Mouse (Mus musculus): ENCODE data around the gene Pacs1. TPM values are rescaled to one million over a fixed set of nuclear protein-coding genes. Genes with fewer than 3 reads are reported as not detected.
"Not testable (repeated sequence)": the region's sequence is repeated elsewhere in the genome, so short reads cannot be mapped to it uniquely, and the experiment has no call there.

Pacs1 gene
- polyA plus RNA-seq, 1 experiment from 2014 or later: 13.5 TPM

GRCm38 (mm10) chr19:5272326-5272795, 558 bp downstream of the Pacs1 start:
- peaks cover 20% of the 10 kb centered on the region for H3K4me1 ChIP-seq (ENCODE audit: control insufficient read depth, insufficient read depth, low read length)
- ATAC-seq (ENCODE audit: insufficient read depth, low FRiP score): peak; percentile 42

DNA sequence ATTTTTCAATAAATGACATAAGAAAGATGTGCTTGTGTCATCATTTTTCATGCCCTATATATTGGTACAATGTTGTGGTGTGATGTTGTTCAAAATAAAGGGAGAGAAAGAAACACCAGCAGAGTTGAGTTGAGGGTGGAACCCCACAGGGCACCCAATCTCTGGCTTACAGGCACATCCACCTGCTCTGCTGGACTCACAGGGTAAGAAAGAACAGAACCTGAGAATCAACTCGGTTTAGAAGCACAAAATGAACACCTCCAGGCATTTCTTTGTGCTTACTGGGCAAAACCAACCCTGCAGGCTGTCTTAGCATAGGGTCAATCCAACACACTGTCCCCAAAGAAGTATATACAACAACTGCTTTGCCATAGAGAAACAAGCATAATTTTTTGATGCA, 1.5 kb downstream of the Pacs1 start:
- Histone ChIP-seq H3K9ac (ENCODE audit: low read length) (no peak overlapping the region), H3K27me3 (ENCODE audit: control insufficient read depth, insufficient read depth, low read length) (no peaks in the 10 kb centered on the region), H3K36me3 (ENCODE audit: control insufficient read depth, insufficient read depth, low read length) (peaks cover 13% of the 10 kb centered on the region), H3K4me2 (ENCODE audit: low read depth, low read length) (peak overlapping the region; percentile 92), H3K27ac (ENCODE audit: low read length) (no peak overlapping the region), H3K4me3 (replicated peaks; ENCODE audit: low read length) (peak overlapping the region; percentile 89), H3K9me3 (replicated peaks; ENCODE audit: control insufficient read depth, low read length) (no peaks in the 10 kb centered on the region), H3K4me1 (ENCODE audit: control insufficient read depth, insufficient read depth, low read length) (peaks cover 20% of the 10 kb centered on the region)
- WGBS: 62% methylated on average over 1 of the region's 1 CpGs
- no peak for ATAC-seq (ENCODE audit: insufficient read depth, low FRiP score)

More at GRCm38 (mm10) chr19:5272326-5272795, 558 bp downstream of the Pacs1 start:
- H3K9ac ChIP-seq (ENCODE audit: low read length): peak overlapping the region; percentile 88
- under 1% methylated on average over 30 of the region's 30 CpGs for WGBS
- H3K27ac ChIP-seq (ENCODE audit: low read length): peak overlapping the region; percentile 89
- no peaks in the 10 kb centered on the region for H3K9me3 ChIP-seq (replicated peaks; ENCODE audit: control insufficient read depth, low read length)
- peak overlapping the region; percentile 92 for H3K4me2 ChIP-seq (ENCODE audit: low read depth, low read length)
- H3K36me3 ChIP-seq (ENCODE audit: control insufficient read depth, insufficient read depth, low read length): peaks cover 13% of the 10 kb centered on the region
- no peaks in the 10 kb centered on the region for H3K27me3 ChIP-seq (ENCODE audit: control insufficient read depth, insufficient read depth, low read length)
- peak overlapping the region; percentile 89 for H3K4me3 ChIP-seq (replicated peaks; ENCODE audit: low read length)

DNA sequence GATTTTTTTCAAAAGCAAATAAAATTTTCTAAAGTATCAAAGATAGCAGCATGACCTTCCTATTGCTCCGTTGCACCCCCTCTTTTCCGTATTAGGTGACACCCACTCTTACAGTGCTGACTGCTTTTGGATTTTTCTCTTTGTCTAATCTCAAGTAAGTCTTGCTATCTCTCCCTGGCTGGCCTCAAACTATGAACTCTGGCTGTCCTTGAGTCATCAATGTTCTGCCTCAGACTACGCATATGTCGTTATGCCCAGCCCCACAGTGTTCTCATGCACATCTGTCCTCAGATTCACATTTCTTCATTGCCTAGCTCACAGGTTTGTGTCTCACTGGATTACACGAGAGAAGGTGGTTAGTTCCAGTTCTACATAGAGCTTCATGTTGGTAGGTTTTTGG, 3.5 kb downstream of the Pacs1 start:
- 77% methylated on average over 5 of the region's 5 CpGs for WGBS
- no peak for ATAC-seq (ENCODE audit: insufficient read depth, low FRiP score)
- no peaks in the 10 kb centered on the region for H3K9me3 ChIP-seq (replicated peaks; ENCODE audit: control insufficient read depth, low read length)
- H3K27ac ChIP-seq (ENCODE audit: low read length): no peak overlapping the region
- no peak overlapping the region for H3K4me3 ChIP-seq (replicated peaks; ENCODE audit: low read length)
- H3K9ac ChIP-seq (ENCODE audit: low read length): no peak overlapping the region
- no peaks in the 10 kb centered on the region for H3K27me3 ChIP-seq (ENCODE audit: control insufficient read depth, insufficient read depth, low read length)
- H3K4me1 ChIP-seq (ENCODE audit: control insufficient read depth, insufficient read depth, low read length): peaks cover 19% of the 10 kb centered on the region
- peaks cover 6% of the 10 kb centered on the region; the same call in 1 of the 2 replicates for H3K36me3 ChIP-seq (ENCODE audit: control insufficient read depth, insufficient read depth, low read length)
- H3K4me2 ChIP-seq (ENCODE audit: low read depth, low read length): no peak overlapping the region

- Histone ChIP-seq H3K9ac (ENCODE audit: low read length) (no peak overlapping the region), H3K9me3 (replicated peaks; ENCODE audit: control insufficient read depth, low read length) (no peaks in the 10 kb centered on the region), H3K4me3 (replicated peaks; ENCODE audit: low read length) (no peak overlapping the region), H3K4me1 (ENCODE audit: control insufficient read depth, insufficient read depth, low read length) (peaks cover 14% of the 10 kb centered on the region), H3K27ac (ENCODE audit: low read length) (no peak overlapping the region), H3K4me2 (ENCODE audit: low read depth, low read length) (no peak overlapping the region), H3K36me3 (ENCODE audit: control insufficient read depth, insufficient read depth, low read length) (0 out of 2 replicates have a peak, but pooled peaks cover under 1% of the 10 kb centered on the region), H3K27me3 (ENCODE audit: control insufficient read depth, insufficient read depth, low read length) (no peaks in the 10 kb centered on the region)
- WGBS: 75% methylated on average over 3 of the region's 3 CpGs
- no peak for ATAC-seq (ENCODE audit: insufficient read depth, low FRiP score)
Measured at GRCm38 (mm10) chr19:5268875-5269274, 4.0 kb downstream of the Pacs1 start.

- no peak for ATAC-seq (ENCODE audit: insufficient read depth, low FRiP score)
- H3K4me2 ChIP-seq (ENCODE audit: low read depth, low read length): no peak overlapping the region
- no peak overlapping the region for H3K27ac ChIP-seq (ENCODE audit: low read length)
- no peaks in the 10 kb centered on the region for H3K9me3 ChIP-seq (replicated peaks; ENCODE audit: control insufficient read depth, low read length)
- no peak overlapping the region for H3K9ac ChIP-seq (ENCODE audit: low read length)
- H3K4me1 ChIP-seq (ENCODE audit: control insufficient read depth, insufficient read depth, low read length): peaks cover 10% of the 10 kb centered on the region
- H3K36me3 ChIP-seq (ENCODE audit: control insufficient read depth, insufficient read depth, low read length): no peaks in the 10 kb centered on the region
- H3K27me3 ChIP-seq (ENCODE audit: control insufficient read depth, insufficient read depth, low read length): no peaks in the 10 kb centered on the region
- H3K4me3 ChIP-seq (replicated peaks; ENCODE audit: low read length): no peak overlapping the region
Measured at GRCm38 (mm10) chr19:5268017-5268416, 4.9 kb downstream of the Pacs1 start.

- 95% methylated on average over 5 of the region's 5 CpGs for WGBS
- H3K36me3 ChIP-seq (ENCODE audit: control insufficient read depth, insufficient read depth, low read length): no peaks in the 10 kb centered on the region
- H3K27ac ChIP-seq (ENCODE audit: low read length): no peak overlapping the region
- peaks cover 7% of the 10 kb centered on the region for H3K4me1 ChIP-seq (ENCODE audit: control insufficient read depth, insufficient read depth, low read length)
- no peak overlapping the region for H3K4me2 ChIP-seq (ENCODE audit: low read depth, low read length)
- H3K4me3 ChIP-seq (replicated peaks; ENCODE audit: low read length): no peak overlapping the region
- no peak overlapping the region for H3K9ac ChIP-seq (ENCODE audit: low read length)
- no peak for ATAC-seq (ENCODE audit: insufficient read depth, low FRiP score)
- H3K9me3 ChIP-seq (replicated peaks; ENCODE audit: control insufficient read depth, low read length): no peaks in the 10 kb centered on the region
- H3K27me3 ChIP-seq (ENCODE audit: control insufficient read depth, insufficient read depth, low read length): no peaks in the 10 kb centered on the region
Measured at GRCm38 (mm10) chr19:5267015-5267414, 5.9 kb downstream of the Pacs1 start.

DNA sequence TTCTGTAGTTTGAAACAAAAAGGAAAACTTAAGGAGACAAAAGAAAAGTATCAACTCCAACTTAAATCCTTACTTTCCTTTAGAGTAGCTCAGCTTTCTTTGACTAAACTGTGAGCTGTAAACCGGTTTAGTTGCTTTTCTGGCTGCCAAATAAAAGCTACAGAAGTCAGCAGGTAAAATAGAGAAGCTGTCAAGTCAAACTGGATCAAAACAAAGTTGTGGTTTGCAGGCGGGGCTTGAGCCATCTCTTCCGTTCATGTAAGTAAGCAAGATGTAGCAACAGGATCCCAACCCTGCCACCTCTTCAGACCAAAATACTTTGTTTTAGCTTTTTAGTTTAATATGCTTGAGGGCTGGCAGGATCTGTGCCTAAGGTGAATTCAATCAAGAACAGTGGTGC, 15.8 kb downstream of the Pacs1 start:
- Histone ChIP-seq H3K4me3 (replicated peaks; ENCODE audit: low read length) (no peak overlapping the region), H3K27ac (ENCODE audit: low read length) (peak overlapping the region; percentile 29; the same call in 1 of the 2 replicates), H3K9ac (ENCODE audit: low read length) (no peak overlapping the region), H3K27me3 (ENCODE audit: control insufficient read depth, insufficient read depth, low read length) (no peaks in the 10 kb centered on the region), H3K4me1 (ENCODE audit: control insufficient read depth, insufficient read depth, low read length) (no peaks in the 10 kb centered on the region), H3K36me3 (ENCODE audit: control insufficient read depth, insufficient read depth, low read length) (no peaks in the 10 kb centered on the region), H3K9me3 (replicated peaks; ENCODE audit: control insufficient read depth, low read length) (no peaks in the 10 kb centered on the region), H3K4me2 (ENCODE audit: low read depth, low read length) (no peak overlapping the region)
- WGBS: 34% methylated on average over 3 of the region's 3 CpGs
- no peak for ATAC-seq (ENCODE audit: insufficient read depth, low FRiP score)

- not testable (repeated sequence) for H3K9me3 ChIP-seq (replicated peaks; ENCODE audit: control insufficient read depth, low read length); H3K27me3 ChIP-seq (ENCODE audit: control insufficient read depth, insufficient read depth, low read length); H3K27ac ChIP-seq (ENCODE audit: low read length); H3K9ac ChIP-seq (ENCODE audit: low read length); ATAC-seq (ENCODE audit: insufficient read depth, low FRiP score); H3K4me3 ChIP-seq (replicated peaks; ENCODE audit: low read length); H3K36me3 ChIP-seq (ENCODE audit: control insufficient read depth, insufficient read depth, low read length); H3K4me2 ChIP-seq (ENCODE audit: low read depth, low read length); H3K4me1 ChIP-seq (ENCODE audit: control insufficient read depth, insufficient read depth, low read length)
- WGBS: 96% methylated on average over 1 of the region's 1 CpGs
Measured at GRCm38 (mm10) chr19:5236981-5237380, 35.9 kb downstream of the Pacs1 start.

GRCm38 (mm10) chr19:5232696-5233095, 40.2 kb downstream of the Pacs1 start:
- no peaks in the 10 kb centered on the region for H3K36me3 ChIP-seq (ENCODE audit: control insufficient read depth, insufficient read depth, low read length)
- H3K27ac ChIP-seq (ENCODE audit: low read length): no peak overlapping the region
- no peak overlapping the region for H3K9ac ChIP-seq (ENCODE audit: low read length)
- H3K27me3 ChIP-seq (ENCODE audit: control insufficient read depth, insufficient read depth, low read length): no peaks in the 10 kb centered on the region
- ATAC-seq (ENCODE audit: insufficient read depth, low FRiP score): no peak
- H3K4me1 ChIP-seq (ENCODE audit: control insufficient read depth, insufficient read depth, low read length): no peaks in the 10 kb centered on the region
- no peaks in the 10 kb centered on the region for H3K9me3 ChIP-seq (replicated peaks; ENCODE audit: control insufficient read depth, low read length)
- 84% methylated on average over 4 of the region's 4 CpGs for WGBS
- no peak overlapping the region for H3K4me2 ChIP-seq (ENCODE audit: low read depth, low read length)
- no peak overlapping the region for H3K4me3 ChIP-seq (replicated peaks; ENCODE audit: low read length)

- WGBS: 71% methylated on average over 2 of the region's 2 CpGs
- no peaks in the 10 kb centered on the region for H3K36me3 ChIP-seq (ENCODE audit: control insufficient read depth, insufficient read depth, low read length)
- H3K4me2 ChIP-seq (ENCODE audit: low read depth, low read length): no peak overlapping the region
- no peak overlapping the region for H3K4me3 ChIP-seq (replicated peaks; ENCODE audit: low read length)
- H3K27ac ChIP-seq (ENCODE audit: low read length): no peak overlapping the region
- no peak for ATAC-seq (ENCODE audit: insufficient read depth, low FRiP score)
- H3K27me3 ChIP-seq (ENCODE audit: control insufficient read depth, insufficient read depth, low read length): no peaks in the 10 kb centered on the region
- no peaks in the 10 kb centered on the region for H3K9me3 ChIP-seq (replicated peaks; ENCODE audit: control insufficient read depth, low read length)
- H3K4me1 ChIP-seq (ENCODE audit: control insufficient read depth, insufficient read depth, low read length): no peaks in the 10 kb centered on the region
- no peak overlapping the region for H3K9ac ChIP-seq (ENCODE audit: low read length)
Measured at GRCm38 (mm10) chr19:5230110-5230509, 42.8 kb downstream of the Pacs1 start.

All from stomach, embryonic 16.5 days (tissue).